Mouse (Mus musculus) A20 (cell line): ENCODE measurements around the gene Ccdc36.

Source experiments
- DNase-seq: peaks from one replicate; pipeline ENCODE4 v3.0.0-alpha.2; 2011; ENCODE audit warnings: low read depth, low spot score

Gene Ccdc36

GRCm38 (mm10) chr9:108445125-108445524 lies 16.8 kb upstream of the Ccdc36 start:
- DNase-seq: no peak

DNA sequence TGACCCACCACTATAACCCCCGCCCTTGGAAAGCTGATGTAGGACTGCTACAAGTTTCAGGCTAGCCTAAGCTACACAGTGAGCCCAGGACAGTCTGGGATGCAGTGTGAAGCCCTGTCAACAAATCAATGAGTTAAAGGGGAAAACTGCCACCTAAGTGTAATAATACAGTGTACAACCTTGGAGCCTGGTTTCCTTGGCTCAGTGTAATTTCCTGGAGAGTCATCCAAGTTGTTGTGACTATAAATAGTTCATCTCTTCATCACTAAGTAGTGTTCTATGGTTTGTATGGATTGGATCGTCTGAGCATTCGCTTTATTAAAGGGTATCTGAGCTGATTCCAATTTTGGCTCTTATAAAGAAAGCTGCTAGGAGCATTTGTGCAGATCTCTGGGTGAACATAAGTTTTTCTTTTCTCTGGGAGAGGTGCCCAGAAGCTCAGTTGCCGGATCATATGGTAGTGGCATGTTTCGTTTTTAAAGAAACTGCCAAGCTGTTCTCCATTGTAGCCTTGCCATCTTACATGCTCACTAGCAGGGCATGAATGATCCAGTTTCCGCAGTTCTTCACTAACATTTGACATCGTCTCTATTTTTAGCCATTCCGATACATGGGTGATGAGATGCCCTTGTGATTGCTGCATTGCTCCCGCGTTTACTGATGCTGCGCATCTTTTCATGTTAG lies 13.1 kb upstream of the Ccdc36 start:
- no peak for DNase-seq

DNA sequence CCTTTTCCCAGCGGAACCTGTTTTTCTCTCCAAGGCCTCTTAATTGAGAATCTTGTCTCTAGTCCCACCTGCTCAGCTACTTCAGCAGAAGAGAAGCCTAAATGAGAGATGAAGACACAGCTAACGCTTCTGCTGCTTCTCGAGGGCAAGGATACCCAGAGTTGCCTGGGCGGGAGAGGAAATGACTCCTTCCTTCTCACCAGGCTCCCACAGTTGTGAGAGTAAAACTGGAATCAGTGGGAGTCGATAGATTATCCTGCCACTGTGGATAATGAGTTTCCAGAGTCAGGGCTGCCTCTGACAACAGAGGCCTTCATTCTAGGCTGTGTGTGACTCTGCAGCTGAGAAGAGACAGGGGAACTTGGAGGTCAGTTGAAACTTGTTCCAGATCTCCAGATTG lies 12.2 kb upstream of the Ccdc36 start:
- DNase-seq: no peak

GRCm38 (mm10) chr9:108439176-108439575 lies 10.9 kb upstream of the Ccdc36 start:
- DNase-seq: no peak

- no peak for DNase-seq
Measured at GRCm38 (mm10) chr9:108436182-108436581, 7.9 kb upstream of the Ccdc36 start, which contains the start of gene BC048562. TSS of gene BC048562 (plus strand) at chr9:108436482.

- DNase-seq: peak; percentile 84
Measured at GRCm38 (mm10) chr9:108431431-108432067, 3.3 kb upstream of the Ccdc36 start.

DNA sequence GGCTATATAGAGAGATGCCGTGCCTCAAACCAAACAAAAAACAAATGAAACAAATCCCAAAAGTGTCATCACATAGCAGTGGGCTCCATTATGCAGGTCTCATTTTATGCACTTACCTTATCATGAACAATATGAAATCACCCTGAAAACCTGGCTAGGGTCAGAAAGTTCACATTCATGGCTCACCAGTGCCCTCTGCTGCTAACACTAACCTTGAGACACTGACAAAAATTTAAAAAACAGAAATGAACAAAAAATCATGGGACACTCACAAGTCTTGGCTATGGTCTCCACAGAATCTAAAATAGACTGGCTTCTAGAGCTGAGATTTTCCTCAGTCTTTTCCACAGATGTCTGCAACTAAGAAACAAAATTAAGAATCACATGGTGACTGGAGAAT lies 16.1 kb downstream of the Ccdc36 start:
- DNase-seq: peak; percentile 54

GRCm38 (mm10) chr9:108411381-108411942 lies 16.8 kb downstream of the Ccdc36 start:
- no peak for DNase-seq

GRCm38 (mm10) chr9:108409535-108409934 lies 18.7 kb downstream of the Ccdc36 start:
- DNase-seq: no peak

GRCm38 (mm10) chr9:108404451-108404850 lies 23.8 kb downstream of the Ccdc36 start:
- DNase-seq: no peak

DNA sequence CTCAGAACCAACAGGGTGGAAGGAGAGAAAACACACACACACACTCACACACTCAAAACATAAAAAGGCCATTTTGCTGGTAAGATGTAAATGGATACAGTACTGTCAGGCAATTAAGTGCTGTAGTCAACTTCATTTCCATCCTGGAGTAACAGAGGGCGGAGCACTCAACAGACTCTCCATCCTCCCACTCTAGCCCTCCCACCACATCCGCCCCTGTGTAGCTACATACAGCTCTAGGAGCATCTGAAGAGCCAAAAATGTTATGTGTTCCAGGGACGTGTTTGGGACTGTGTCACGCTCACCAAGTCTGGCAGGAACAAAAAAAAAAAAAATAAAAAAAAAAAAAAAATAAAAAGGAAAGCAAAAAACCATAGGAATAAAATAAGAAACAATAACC lies 25.2 kb downstream of the Ccdc36 start:
- no peak for DNase-seq

DNA sequence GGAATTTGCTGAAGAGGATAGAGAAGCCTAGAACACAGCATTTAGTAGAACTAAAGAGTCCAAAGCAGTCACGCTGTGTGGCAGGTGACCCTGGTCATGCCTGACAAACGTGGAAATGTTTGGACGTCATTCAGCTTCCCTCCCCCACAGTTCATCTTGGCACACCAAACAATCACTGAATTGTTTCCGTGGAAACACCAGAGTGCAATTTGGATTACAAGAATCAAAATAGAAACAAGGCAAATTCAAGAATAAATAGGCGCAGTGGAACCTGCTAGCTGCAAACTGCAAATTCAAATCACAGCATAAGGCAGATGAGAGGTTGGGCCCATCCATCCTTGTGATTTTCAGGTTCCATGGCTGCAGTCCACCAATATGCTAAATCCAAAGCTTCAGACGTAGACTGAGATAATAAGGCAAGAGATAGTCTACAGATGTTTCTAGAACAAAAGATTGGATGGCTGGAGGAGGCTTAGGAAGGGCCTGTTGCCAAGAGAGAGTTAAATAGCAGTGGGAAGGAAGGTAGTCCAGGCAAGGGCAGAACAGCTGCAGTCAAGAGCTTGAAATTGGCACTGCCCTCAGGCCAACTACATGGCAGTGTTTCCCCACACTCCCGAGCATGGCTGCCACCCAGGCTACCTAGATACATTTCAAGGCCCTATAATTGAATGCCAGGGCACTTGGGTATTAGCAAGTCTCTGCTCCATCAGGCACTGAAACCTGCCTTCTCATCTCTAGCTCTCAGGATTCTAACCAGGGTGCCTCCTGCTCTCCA lies 26.9 kb downstream of the Ccdc36 start:
- DNase-seq: no peak

- no peak for DNase-seq
Measured at GRCm38 (mm10) chr9:108398324-108398723, 30.0 kb downstream of the Ccdc36 start.

- DNase-seq: no peak
Measured at GRCm38 (mm10) chr9:108395427-108395826, 32.9 kb downstream of the Ccdc36 start.

- DNase-seq: no peak
Measured at GRCm38 (mm10) chr9:108394191-108394590, 34.1 kb downstream of the Ccdc36 start.

DNA sequence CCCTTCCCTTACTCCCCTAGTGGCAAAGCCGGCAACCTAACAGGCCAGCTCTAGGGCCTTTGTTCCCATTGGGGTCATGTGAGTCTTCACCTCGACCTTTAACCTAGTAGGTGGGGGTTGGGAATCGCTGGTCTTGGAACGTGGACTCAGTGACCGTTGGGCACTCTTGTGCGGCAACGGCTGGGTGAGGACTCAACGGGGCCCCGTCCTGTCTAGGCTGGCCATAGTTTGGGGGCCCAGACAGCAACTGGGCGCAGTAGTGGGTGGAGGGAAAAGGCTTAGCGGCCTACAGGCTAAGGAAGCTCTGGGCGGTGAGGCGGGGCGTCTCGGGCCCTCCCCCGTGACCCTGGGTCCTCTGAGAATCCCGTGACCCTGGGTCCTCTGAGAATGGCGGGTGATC lies 35.6 kb downstream of the Ccdc36 start, which contains the start of gene 1700102P08Rik:
Gene 1700102P08Rik (plus strand): TSS at position 130 of the 400 bp plus-strand sequence.
- DNase-seq: no peak

DNA sequence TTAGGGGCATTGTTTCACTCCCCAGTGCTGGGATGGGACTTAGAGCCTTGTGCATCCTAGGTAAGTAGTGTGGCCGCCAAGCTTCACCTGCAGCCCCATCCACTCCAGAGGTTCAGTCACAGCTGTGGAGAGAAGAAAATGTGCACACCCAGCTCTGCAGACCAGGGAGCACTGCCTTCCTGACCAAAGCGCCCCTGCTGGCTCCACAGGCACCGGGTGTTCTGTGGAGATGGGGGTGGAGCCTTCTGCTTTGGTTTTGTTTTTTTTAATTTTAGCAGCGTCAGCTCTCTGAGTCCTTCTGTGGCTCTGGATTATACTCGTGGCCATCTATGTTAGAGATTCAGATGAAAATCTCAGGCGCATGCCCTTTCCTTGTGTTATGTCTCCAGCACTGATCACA lies 39.1 kb downstream of the Ccdc36 start:
- DNase-seq: no peak

DNA sequence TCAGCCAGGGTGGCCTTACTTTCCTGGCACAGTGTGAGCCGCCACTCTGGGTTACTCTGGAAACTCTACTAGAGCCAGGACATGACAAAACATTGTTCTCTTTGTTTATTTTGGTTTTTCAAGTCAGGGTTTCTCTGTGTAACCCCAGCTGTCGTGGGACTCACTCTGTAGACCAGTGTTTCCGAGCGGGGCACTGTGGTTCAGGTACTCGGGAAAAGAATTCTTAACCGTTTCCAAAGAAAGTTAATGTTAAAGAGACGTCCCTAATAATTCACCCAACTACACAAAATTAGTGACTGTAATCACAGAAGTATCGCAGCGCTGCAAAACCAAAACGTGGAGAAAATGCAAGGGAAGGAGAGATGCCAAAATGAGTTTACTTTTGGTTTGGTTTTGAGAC lies 39.7 kb downstream of the Ccdc36 start:
- DNase-seq: no peak

DNA sequence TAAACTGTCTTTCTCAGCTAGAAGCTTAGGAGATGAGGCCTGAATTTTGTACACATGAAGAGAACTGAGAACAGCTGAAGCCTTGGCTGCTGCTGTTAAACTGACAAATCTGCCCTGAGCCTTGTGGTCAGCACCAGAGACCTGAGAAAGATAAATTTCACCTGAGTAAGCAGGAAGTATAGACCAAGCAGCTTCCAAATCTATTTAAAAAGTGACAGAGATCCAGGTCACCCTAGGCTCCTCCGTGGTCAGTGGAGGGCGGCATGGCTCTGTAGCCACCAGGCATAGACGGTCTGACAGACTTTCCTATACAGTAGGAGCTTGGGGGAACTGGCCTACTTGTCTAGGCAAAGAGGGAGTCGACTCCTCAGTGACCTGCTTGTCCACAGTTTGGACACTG lies 41.5 kb downstream of the Ccdc36 start:
- no peak for DNase-seq

DNA sequence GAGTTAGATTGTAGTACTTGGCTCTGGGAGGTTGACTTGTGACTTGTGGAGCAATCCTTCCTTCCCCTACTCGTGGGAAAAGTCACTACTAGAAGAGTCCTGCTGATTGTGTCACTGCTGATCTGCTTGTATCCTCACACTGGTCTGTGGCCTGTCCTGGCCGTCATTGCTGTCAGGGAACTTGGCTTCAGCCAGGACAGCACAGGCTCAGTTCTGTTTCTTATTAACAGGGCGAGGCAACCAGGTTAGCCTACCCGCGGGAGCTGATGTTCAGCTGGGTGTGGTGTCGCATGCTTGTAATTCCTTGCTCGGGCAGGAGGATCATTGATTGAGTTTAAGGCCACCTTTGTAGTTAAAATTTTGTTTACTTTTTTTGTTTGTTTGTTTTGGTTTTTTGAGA lies 43.3 kb downstream of the Ccdc36 start:
- no peak for DNase-seq

GRCm38 (mm10) chr9:108381382-108381781 lies 46.9 kb downstream of the Ccdc36 start:
- DNase-seq: no peak

GRCm38 (mm10) chr9:108379294-108379693 lies 49.0 kb downstream of the Ccdc36 start:
- DNase-seq: no peak
